Mouse (Mus musculus): ENCODE results near the gene Cyp2j9. TPM values are rescaled to one million over a fixed set of nuclear protein-coding genes. Genes with fewer than 3 reads are reported as not detected.

The Cyp2j9 gene
- polyA plus RNA-seq (2017; shearing (Covaris generic)), result not detected

DNA sequence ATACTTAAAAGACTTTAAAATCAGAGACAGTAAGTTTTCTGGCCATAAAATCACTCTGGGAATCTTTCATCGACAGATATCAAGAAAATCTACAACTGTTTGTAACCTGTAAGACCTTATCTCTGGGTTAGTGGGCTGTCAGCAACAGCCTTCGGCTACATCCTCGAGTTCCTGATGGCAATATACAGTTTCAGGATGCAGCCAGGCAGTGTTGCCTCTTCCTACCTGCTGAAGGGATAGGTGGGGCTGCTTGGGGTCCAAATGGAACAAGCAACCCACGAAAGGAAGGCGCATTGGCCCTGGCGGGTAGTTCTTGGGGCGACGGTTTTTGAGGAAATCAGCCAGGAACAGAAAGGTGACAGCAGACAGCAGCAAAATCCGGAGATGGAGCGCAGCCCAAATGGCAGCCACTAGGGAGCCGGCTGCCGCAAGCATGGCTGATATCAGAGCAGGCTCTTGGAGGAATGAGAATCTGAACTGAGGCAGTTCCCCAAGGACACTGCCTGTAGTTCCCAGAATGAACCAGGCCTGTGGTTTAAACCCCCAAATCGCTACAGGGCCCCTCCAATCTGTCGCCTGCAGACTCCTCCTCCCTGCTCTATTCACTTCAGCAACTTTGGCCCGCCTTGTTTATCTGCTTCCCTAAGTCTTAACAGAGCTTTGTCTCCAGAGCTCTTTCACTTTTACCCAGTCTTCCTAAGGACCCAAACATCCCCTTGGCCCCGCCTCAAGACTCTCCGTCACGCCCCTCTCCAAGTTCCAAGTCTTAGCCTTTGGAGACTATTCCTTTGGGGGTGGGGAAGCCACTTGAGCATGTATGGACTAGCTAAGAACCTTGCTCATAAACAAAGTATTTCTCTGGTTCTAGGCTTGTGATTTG, at the start of gene Cyp2j9:
Gene Cyp2j9 (minus strand): TSS at position 668 of the 880 bp plus-strand sequence.

DNA sequence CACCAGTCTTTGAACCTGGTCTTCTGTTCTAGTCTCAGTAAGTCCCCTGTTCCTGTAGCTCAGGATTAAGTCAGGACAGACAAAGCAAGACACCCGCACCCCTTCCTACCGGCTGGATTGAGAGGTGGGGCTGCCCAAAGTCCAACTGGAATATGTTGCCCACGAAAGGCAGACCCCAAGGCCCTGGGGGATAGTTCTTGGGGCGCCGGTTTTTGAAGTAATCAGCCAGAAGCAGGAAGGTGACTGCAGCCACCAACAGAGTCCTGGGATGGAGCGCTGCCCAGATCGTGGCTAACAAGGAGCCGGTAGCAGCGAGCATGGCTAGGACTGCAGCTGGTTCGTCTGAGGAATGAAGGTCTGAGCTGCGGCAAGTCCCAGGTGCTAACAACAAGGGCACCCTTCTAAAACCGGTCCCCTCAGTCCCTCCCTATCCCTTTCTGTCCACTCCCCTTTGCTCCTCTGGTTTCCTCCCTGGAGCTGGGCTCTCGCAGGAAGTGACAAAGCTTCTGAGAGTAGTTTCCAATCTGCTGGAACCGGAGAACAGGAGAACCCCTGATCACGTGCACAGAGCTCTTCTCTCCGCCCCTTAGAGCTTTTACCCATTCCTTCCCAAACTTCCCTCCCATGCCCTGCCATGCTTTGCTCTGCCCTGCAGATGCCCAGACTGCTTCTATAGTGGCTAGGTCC, 38.1 kb downstream of the Cyp2j9 start, which contains the start of gene Cyp2j6:
Gene Cyp2j6 (minus strand): TSS at position 529 of the 687 bp plus-strand sequence.

Other genes starting within 250 kb of the Cyp2j9 start
- gene Cyp2j11, start 242.9 kb downstream of the Cyp2j9 start, polyA plus RNA-seq (2017; shearing (Covaris generic)), result not detected
- not detected for gene Cyp2j8, start 84.2 kb downstream of the Cyp2j9 start, polyA plus RNA-seq (2017; shearing (Covaris generic))
- gene Cyp2j6, start 37.9 kb downstream of the Cyp2j9 start, polyA plus RNA-seq (2017; shearing (Covaris generic)), result not detected
- gene Cyp2j5, start 72.6 kb upstream of the Cyp2j9 start, polyA plus RNA-seq (2017; shearing (Covaris generic)), result not detected
- gene Gm12695, start 193.6 kb upstream of the Cyp2j9 start, polyA plus RNA-seq (2017; shearing (Covaris generic)), result not detected